Mouse (Mus musculus): ENCODE data around the gene Pla2r1.
A peak's percentile ranks its signal among the peaks of the same experiment; 100 is the strongest.

The Pla2r1 gene

GRCm38 (mm10) chr2:60405431-60405830, 147.7 kb downstream of the Pla2r1 start:
- DNase-seq (ENCODE audit: inconsistent ontology term): no peak

DNA sequence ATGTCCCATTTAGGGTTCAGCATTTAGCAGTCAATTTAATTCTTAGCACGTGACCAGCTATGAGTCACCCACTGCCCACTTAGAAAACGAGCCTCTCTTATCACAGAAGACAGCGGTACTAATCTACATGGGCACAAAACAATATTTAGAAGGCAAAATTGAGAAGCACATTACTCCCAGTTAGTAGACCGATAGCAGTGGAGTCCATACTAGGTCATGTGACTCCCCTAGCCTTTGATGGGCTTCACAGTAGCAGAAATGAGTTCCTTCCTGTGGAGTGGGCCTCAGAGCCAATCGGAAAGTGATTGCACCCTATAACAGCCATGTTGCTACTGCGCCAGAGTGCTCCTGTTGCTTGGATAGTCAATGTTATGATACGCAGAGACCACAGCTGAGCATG, 148.3 kb downstream of the Pla2r1 start:
- DNase-seq (ENCODE audit: inconsistent ontology term): no peak

DNA sequence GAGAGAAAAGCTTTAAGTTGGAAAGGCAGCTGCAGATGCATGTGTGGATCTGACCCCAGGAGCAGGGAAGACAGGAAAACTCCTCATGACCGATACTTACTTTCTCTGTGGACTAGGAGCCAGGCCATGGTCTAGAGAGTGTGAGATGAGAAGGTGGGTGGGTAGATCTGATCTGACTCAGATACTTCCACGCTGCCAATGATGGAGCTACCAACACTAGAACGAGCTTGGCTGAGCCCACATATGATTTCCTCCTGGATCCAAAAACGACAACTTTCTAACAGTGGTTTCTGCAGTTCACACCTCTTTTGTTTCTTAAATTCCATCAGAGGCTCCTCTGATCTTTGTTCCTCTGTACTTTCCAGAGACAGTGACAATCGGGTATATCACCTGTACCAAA, 151.4 kb downstream of the Pla2r1 start:
- no peak for DNase-seq (ENCODE audit: inconsistent ontology term)

GRCm38 (mm10) chr2:60393786-60394185, 159.3 kb downstream of the Pla2r1 start:
- DNase-seq (ENCODE audit: inconsistent ontology term): no peak

DNA sequence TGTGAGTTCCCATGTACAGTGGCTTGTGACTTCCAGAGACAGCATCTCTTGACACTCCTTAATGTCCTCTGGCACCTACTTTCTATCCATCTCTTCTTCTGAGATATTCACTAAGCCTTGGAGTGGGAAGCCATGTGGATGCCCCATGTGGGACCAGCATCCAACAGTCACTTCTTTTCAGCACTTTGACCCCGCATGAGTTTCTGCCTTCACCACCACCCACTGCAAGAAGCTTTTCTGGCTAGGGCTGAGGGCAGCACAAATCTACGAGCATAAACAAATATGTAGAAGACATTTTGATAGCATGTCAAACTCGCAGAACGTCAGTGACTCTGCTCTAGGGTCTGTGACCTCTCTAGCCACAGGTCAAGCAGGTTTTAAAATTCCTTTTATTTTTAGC, 160.8 kb downstream of the Pla2r1 start:
- DNase-seq (ENCODE audit: inconsistent ontology term): no peak

GRCm38 (mm10) chr2:60387363-60387762, 165.7 kb downstream of the Pla2r1 start:
- DNase-seq (ENCODE audit: inconsistent ontology term): no peak

DNA sequence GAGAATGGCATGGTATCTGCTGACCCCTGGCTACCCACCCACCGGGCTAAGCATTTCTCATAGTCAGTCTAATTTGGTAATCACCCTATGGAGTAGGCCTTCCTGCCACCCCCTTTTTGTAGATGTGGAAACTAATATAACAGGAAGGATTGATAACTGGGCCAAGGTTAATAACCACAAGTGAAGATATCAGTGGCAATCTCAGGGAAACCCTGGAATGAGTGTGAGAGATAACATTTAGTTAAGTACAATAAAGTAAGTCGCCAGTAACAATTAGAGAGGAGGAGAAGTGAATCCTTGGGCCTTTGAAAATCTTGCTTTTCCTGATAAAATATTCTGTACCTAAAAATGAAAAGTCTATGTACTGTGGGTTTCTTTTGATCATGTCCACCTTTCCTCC, 166.3 kb downstream of the Pla2r1 start:
- DNase-seq (ENCODE audit: inconsistent ontology term): no peak

DNA sequence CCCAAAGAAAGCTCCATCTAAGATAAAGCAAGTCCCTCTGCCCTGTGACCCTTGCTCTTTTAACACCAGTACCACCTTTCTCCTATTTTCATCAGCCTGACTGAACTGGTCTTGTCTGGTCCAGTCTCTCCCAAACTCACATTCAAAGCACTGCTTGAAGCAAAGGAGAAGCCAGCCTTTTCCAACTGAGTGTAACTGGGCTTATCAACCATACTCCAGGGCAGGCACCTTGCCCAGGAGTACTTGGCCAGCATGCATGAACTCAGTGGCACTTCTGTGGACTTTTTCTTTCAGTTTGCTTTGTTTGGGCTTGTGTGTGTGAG, 168.4 kb downstream of the Pla2r1 start:
- DNase-seq (ENCODE audit: inconsistent ontology term): peak; percentile 22

DNA sequence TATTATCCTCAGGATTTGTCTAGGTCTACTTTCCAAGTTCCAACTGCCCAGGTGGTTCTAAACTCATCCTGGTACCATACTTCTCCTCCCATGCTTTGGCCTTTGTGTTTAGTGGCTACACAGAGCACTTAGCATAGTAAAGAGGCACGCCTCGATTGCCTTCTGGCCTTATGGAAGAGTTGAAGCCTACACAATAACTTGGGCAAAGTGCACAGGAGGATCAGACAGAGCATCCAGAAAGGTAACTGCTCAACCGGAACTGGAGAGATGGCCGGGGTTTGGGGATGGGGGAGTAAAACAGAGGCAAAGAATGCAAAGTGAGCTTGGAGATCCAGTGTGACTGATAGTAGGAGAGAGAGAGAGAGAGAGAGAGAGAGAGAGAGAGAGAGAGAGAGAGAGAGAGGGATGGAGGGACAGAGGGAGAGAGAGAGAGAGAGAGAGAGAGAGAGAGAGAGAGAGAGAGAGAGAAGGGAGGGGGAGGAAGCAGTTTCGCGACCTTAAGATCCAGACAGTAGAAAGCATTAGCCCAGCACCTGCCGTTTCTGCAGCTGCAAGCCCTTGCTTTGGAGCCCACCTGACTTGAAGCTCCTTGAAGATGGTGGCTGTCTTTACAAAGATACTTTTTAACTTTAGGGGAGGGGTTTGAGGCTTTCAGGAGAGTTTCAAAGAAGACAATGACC, 168.9 kb downstream of the Pla2r1 start:
- DNase-seq (ENCODE audit: inconsistent ontology term): no peak

- DNase-seq (ENCODE audit: inconsistent ontology term): peak; percentile 95
Measured at GRCm38 (mm10) chr2:60382858-60383669, 170.0 kb downstream of the Pla2r1 start, which contains the start of gene Ly75. TSS of gene Ly75 (minus strand) at chr2:60383303.

GRCm38 (mm10) chr2:60382346-60382745, 170.8 kb downstream of the Pla2r1 start:
- DNase-seq (ENCODE audit: inconsistent ontology term): peak; percentile 0

- DNase-seq (ENCODE audit: inconsistent ontology term): no peak
Measured at GRCm38 (mm10) chr2:60377260-60377659, 175.8 kb downstream of the Pla2r1 start.

DNA sequence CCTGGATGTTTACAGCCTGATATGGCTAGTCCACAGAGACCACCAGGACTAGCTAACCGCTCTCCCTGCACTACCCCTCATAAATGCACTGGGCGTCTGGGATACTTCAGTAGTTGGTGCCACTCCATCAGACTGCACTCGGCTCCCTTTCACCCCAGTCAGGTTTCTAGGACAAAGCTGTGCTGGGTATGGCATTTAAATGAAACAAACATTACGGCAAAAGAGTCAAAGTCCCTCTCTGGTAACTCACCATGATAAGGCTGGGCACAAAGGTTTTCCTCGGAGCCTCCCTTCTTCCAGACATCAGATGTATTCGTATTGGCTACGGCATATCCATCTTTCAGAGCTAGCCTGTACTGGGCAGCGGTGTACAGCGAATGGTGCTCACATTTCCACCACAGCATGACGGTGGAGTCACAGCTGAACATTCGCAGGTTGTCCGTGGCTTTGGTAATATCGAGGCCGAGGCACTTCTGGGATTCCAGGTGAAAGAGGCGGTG, 177.4 kb downstream of the Pla2r1 start:
- DNase-seq (ENCODE audit: inconsistent ontology term): no peak

DNA sequence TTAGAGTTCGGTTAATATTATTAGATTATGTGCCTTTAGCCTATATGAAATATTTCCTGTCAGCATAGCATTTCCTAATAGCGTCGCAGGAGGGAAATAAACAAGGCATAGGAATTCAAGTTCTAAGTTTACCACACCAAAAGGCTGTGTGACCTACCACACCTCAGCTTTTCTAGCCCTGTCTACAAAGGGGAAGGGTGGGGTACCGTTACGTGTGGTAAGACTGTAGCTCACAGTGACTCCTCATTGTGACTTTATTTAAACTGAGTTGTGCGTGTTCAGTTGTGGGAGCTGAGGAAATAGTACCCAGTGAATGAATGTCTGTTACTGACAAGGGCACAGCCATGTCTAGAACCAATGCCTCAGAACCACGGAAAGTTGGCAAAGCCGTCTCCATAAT, 178.0 kb downstream of the Pla2r1 start:
- no peak for DNase-seq (ENCODE audit: inconsistent ontology term)

DNA sequence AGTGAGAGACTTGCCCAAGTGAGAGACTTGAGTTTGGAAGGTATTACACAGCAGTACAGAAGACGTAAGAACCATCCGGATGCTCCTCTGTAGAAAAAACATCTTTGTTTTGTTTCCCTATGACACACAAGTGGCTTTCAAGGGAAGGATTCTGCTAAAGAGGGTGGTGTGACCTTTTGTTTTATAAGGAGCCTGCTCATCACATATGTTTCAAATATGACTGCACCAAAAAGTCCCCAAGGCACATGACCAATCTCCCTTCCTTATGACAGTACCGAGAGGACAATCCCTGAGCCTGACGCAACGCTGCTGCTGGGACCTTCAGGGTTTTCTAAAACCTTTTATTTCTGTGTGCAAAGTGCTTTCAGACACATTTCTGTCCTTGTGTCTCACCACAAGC, 182.9 kb downstream of the Pla2r1 start:
- no peak for DNase-seq (ENCODE audit: inconsistent ontology term)

DNA sequence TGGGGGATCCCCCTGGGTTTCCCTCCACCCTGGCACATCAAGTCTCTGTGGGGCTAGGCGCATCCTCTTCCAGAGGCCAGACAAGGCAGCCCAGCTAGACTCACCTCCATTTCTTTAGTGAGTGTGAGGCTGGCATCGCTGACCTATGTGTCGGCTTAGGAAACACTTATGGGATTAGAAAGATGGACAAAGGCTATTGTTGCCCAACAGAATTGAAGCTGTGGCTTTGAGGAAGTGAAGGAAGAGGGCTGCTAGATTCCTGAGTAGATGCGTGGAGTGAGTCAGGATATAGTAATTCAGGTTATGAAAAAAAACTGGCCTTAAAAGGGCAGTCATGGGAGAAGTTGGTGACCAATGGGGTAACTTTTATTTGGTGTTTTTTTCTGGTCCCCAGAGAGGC, 183.7 kb downstream of the Pla2r1 start:
- peak; percentile 45 for DNase-seq (ENCODE audit: inconsistent ontology term)

DNA sequence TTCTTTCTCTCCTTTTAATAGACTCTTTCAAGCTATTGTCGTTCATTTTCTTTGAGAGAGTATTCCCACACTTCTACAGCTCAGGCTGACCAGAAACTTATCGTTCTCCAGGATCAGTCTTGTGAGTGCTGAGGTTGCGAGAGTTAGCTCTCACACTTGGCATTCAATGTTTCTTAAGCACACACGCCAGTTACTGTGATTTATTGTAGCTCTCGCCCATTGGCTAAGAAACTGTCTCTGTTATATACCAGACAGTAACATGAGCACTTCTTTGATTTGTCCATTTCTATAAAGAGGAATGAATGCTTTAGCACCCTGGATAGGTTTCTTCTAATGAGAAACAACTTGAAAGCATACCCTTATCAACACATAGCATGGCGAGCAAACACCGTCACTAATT, 185.2 kb downstream of the Pla2r1 start:
- no peak for DNase-seq (ENCODE audit: inconsistent ontology term)
